8 mouse cellular contexts compared by ENCODE assay signal in the genomic region with DNA sequence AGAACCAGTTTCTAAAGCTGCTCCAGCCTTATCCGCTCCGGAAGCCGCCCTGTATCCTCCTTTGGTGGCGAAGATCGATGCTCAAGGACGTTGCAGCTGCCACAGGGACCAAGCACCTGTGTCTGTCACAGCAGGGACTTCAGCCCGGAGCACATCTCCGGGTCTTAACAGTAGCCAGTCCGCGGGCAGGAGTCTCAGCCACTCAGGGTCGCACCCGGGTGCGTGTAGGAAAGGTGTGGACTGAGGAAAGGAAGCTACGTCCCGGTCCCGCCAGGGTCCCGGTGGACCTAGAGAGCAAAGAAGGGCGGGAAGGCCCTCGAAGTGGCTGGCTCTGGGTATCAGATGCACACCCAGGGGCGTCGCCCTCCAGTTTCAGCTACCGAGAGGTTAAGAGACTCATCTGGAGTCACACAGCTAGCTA. TPM values are rescaled to one million over a fixed set of nuclear protein-coding genes. Genes with fewer than 3 reads are reported as not detected.
A peak's percentile ranks its signal among the peaks of the same experiment; 100 is the strongest.
DNase-seq lines count a peak whose midpoint lies in the region; ATAC-seq and TF ChIP-seq lines count a peak whose summit lies in the region.

No protein-coding gene starts in this region.

- H3K9me3 ChIP-seq in ES-Bruce4 (replicated peaks; ENCODE audit: control insufficient read depth, insufficient read depth, low read length, poor library complexity, severe bottlenecking): no peaks in the 10 kb centered on the region
- H3K9me3 ChIP-seq in hindbrain, embryonic 16.5 days (ENCODE audit: control insufficient read depth, low read length): no peaks in the 10 kb centered on the region
- H3K9me3 ChIP-seq in midbrain, embryonic 15.5 days: no peaks in the 10 kb centered on the region

- H3K4me3 ChIP-seq in ES-Bruce4 (ENCODE audit: low read depth, low read length): peak overlapping the region; percentile 83
- H3K4me3 ChIP-seq in hindbrain, embryonic 16.5 days (ENCODE audit: low read length): peak overlapping the region; percentile 52
- H3K4me3 ChIP-seq in liver, adult 2 months (ENCODE audit: insufficient read depth, low read depth, low read length): peak overlapping the region; percentile 82
- H3K4me3 ChIP-seq in midbrain, embryonic 15.5 days: peak overlapping the region; percentile 51

- no peak for TF ChIP-seq CTCF in ES-Bruce4 (IDR thresholded peaks at IDR 0.05; ENCODE audit: low read depth, low read length)
- no peak for TF ChIP-seq CTCF in brain, embryonic 14.5 days (IDR thresholded peaks at IDR 0.05; ENCODE audit: borderline replicate concordance, extremely low read depth, insufficient read depth, insufficient read length)
- no peak for TF ChIP-seq CTCF in liver, adult 2 months (IDR thresholded peaks at IDR 0.05; ENCODE audit: low read depth, low read length)

- peaks cover 7% of the 10 kb centered on the region for H3K4me1 ChIP-seq in ES-Bruce4 (ENCODE audit: control insufficient read depth, insufficient read depth, low read length)
- peaks cover 14% of the 10 kb centered on the region; the same call in 1 of the 2 replicates for H3K4me1 ChIP-seq in hindbrain, embryonic 16.5 days (ENCODE audit: control insufficient read depth, insufficient read depth, low read depth, low read length)
- H3K4me1 ChIP-seq in liver, adult 2 months (ENCODE audit: control insufficient read depth, insufficient read depth, low read length): peaks cover 5% of the 10 kb centered on the region; the same call in 1 of the 2 replicates
- peaks cover 18% of the 10 kb centered on the region for H3K4me1 ChIP-seq in midbrain, embryonic 15.5 days

- no peaks in the 10 kb centered on the region for H3K36me3 ChIP-seq in ES-Bruce4 (ENCODE audit: control insufficient read depth, insufficient read depth, low read length, poor library complexity, severe bottlenecking)
- H3K36me3 ChIP-seq in hindbrain, embryonic 16.5 days (ENCODE audit: control insufficient read depth, insufficient read depth, low read length): no peaks in the 10 kb centered on the region
- no peaks in the 10 kb centered on the region for H3K36me3 ChIP-seq in liver, adult 2 months (ENCODE audit: control insufficient read depth, insufficient read depth, low read length)
- H3K36me3 ChIP-seq in midbrain, embryonic 15.5 days (replicated peaks): no peaks in the 10 kb centered on the region

- peak; percentile 79 for TF ChIP-seq EP300 in ES-Bruce4 (IDR thresholded peaks at IDR 0.05; ENCODE audit: insufficient read depth, low read depth, low read length)

- H3K27me3 ChIP-seq in ES-Bruce4 (ENCODE audit: control insufficient read depth, insufficient read depth, low read length, poor library complexity, severe bottlenecking): peaks cover 16% of the 10 kb centered on the region
- H3K27me3 ChIP-seq in hindbrain, embryonic 16.5 days (replicated peaks; ENCODE audit: control insufficient read depth, insufficient read depth, low read length): peaks cover 26% of the 10 kb centered on the region
- no peaks in the 10 kb centered on the region for H3K27me3 ChIP-seq in liver, adult 2 months (ENCODE audit: control insufficient read depth, insufficient read depth, low read length)
- peaks cover 56% of the 10 kb centered on the region for H3K27me3 ChIP-seq in midbrain, embryonic 15.5 days (replicated peaks)

- 0% methylated on average over 21 of the region's 22 CpGs for WGBS in hindbrain, embryonic 16.5 days
- under 1% methylated on average over 22 of the region's 22 CpGs for WGBS in liver, adult 2 months
- WGBS in midbrain, embryonic 15.5 days: 2% methylated on average over 22 of the region's 22 CpGs

- H3K4me2 ChIP-seq in hindbrain, embryonic 16.5 days (ENCODE audit: low read length): peak overlapping the region; percentile 61
- H3K4me2 ChIP-seq in midbrain, embryonic 15.5 days: peak overlapping the region; percentile 61

- H3K27ac ChIP-seq in ES-Bruce4 (ENCODE audit: insufficient read depth, low read length): no peak overlapping the region
- H3K27ac ChIP-seq in hindbrain, embryonic 16.5 days (ENCODE audit: low read depth, low read length): peak overlapping the region; percentile 53; the same call in 1 of the 2 replicates
- peak overlapping the region; percentile 87 for H3K27ac ChIP-seq in liver, adult 2 months (replicated peaks; ENCODE audit: insufficient read depth, low read depth, low read length)
- peak overlapping the region; percentile 27 for H3K27ac ChIP-seq in midbrain, embryonic 15.5 days

- peak; percentile 56; the same call in 1 of the 2 replicates for ATAC-seq in hindbrain, embryonic 16.5 days
- peak; percentile 67 for ATAC-seq in midbrain, embryonic 15.5 days (replicated peaks)

- no peak for TF ChIP-seq POLR2A in ES-Bruce4 (IDR thresholded peaks at IDR 0.05; ENCODE audit: insufficient read depth, low read length)
- TF ChIP-seq POLR2A in brain, embryonic 14.5 days (IDR thresholded peaks at IDR 0.05; ENCODE audit: borderline replicate concordance, extremely low read depth, insufficient read depth, insufficient read length, poor library complexity, severe bottlenecking): no peak
- TF ChIP-seq POLR2A in liver, adult 2 months (IDR thresholded peaks at IDR 0.05; ENCODE audit: extremely low read depth, insufficient read depth, low read length): no peak

- peaks cover 13% of the 10 kb centered on the region for H3K79me2 ChIP-seq in liver, adult 2 months (ENCODE audit: control insufficient read depth, insufficient read depth, low read length)

- DNase-seq in brain, embryonic 14.5 days (ENCODE audit: low read depth): peak; percentile 71
- DNase-seq in gastrocnemius, postnatal 10 days: peak; percentile 40
- peak; percentile 37 for DNase-seq in liver, adult 2 months (ENCODE audit: extremely low read depth, low read depth, low spot score)
- DNase-seq in spleen, postnatal 36 days (ENCODE audit: low spot score in 2 of 2): peak; percentile 75 to 77
- DNase-seq in cerebellum, adult 9-10 months: no peak

- peak overlapping the region; percentile 23 for H3K9ac ChIP-seq in ES-Bruce4 (ENCODE audit: low read depth, poor library complexity, severe bottlenecking)
- peak overlapping the region; percentile 54 for H3K9ac ChIP-seq in hindbrain, embryonic 16.5 days (ENCODE audit: low read depth, low read length)
- peak overlapping the region; percentile 71 for H3K9ac ChIP-seq in liver, adult 2 months (ENCODE audit: low read depth, low read length)
- peak overlapping the region; percentile 4; the same call in 1 of the 2 replicates for H3K9ac ChIP-seq in midbrain, embryonic 15.5 days

RNA-seq across cellular contexts. Expression of gene Pde8a, which starts 1.1 kb away (rescaled TPM):
- polyA plus RNA-seq in ES-Bruce4 (2011; ENCODE audit: insufficient read depth, insufficient read length, low read depth, missing spikeins): 7.0 and 7.4 TPM in 2 replicates
- polyA plus RNA-seq in brain, embryonic 14.5 days (2012; rRNA removed): 3.1 and 4.6 TPM in 2 replicates
- 10 to 100 TPM in 1 of 2 experiments, 1 to 10 TPM in 1; 7.8 to 10.1 TPM for total RNA-seq in gastrocnemius, postnatal 10 days (2021)
- 1.2 and 2.0 TPM in 2 replicates for polyA plus RNA-seq in hindbrain, embryonic 16.5 days (2015; fragmentation: Nextera tagmentation; extraction: Ambion mirVana)
- total RNA-seq in liver, adult 2 months (2014; rRNA removed): 13.5 and 15.1 TPM in 2 replicates
- polyA plus RNA-seq in liver, adult 2 months (2012; rRNA removed): 13.3 and 13.7 TPM in 2 replicates
- polyA plus RNA-seq in midbrain, embryonic 15.5 days (2015; fragmentation: Nextera tagmentation; extraction: Ambion mirVana): 2.2 and 2.3 TPM in 2 replicates

Comparison
In these comparisons a context has a peak if more than half of its experiments do, and no peak if none do; other contexts are left out.
1. H3K9ac ChIP-seq: peak in every context shown above with its lines; median percentile 71 in liver, adult 2 months; 54 in hindbrain, embryonic 16.5 days; 23 in ES-Bruce4; 4 in midbrain, embryonic 15.5 days.